Mouse (Mus musculus) forelimb bud, embryonic 11.5 days (tissue): ENCODE measurements at regions not wholly inside any gene's neighbourhood (a gene's known extent, or its start where the extent isn't known, plus 50 kb on each side); places are given as distances from the start of the nearest gene placed in this dataset.

Source experiments
- DNase-seq: peaks from one replicate; pipeline ENCODE4 v3.0.0-alpha.2; 2012; ENCODE audit warnings: low read depth, low spot score

- no peak for DNase-seq
Measured at GRCm38 (mm10) chr4:54812740-54813634, 131.9 kb upstream of the Zfp462 start.

- DNase-seq, result peak; percentile 13
Measured at GRCm38 (mm10) chr4:54837326-54837725, 107.5 kb upstream of the Zfp462 start.

GRCm38 (mm10) chr4:54838111-54838510, 106.7 kb upstream of the Zfp462 start:
- DNase-seq, result no peak

GRCm38 (mm10) chr4:54838794-54839193, 106.1 kb upstream of the Zfp462 start:
- DNase-seq, result peak; percentile 50

- no peak for DNase-seq
Measured at GRCm38 (mm10) chr4:54852991-54853925, 91.6 kb upstream of the Zfp462 start.

GRCm38 (mm10) chr4:54858604-54859003, 86.2 kb upstream of the Zfp462 start:
- no peak for DNase-seq

GRCm38 (mm10) chr4:54866062-54866461, 78.8 kb upstream of the Zfp462 start:
- DNase-seq, result no peak

- no peak for DNase-seq
Measured at GRCm38 (mm10) chr4:54874136-54874827, 70.6 kb upstream of the Zfp462 start.

- DNase-seq, result no peak
Measured at GRCm38 (mm10) chr4:54875506-54875905, 69.3 kb upstream of the Zfp462 start.

GRCm38 (mm10) chr4:54877361-54877760, 67.5 kb upstream of the Zfp462 start:
- no peak for DNase-seq

- DNase-seq, result no peak
Measured at GRCm38 (mm10) chr4:54878531-54878930, 66.3 kb upstream of the Zfp462 start.

- DNase-seq, result no peak
Measured at GRCm38 (mm10) chr4:54893288-54893687, 51.6 kb upstream of the Zfp462 start.
